Mouse (Mus musculus): Measurements from ENCODE around the gene Eif5. TPM values are rescaled to one million over a fixed set of nuclear protein-coding genes. Genes with fewer than 3 reads are reported as not detected.
"Not testable (repeated sequence)": the region's sequence is repeated elsewhere in the genome, so short reads cannot be mapped to it uniquely, and the experiment has no call there.

Gene Eif5
- total RNA-seq, 2 experiments from 2014 or later, result 243 to 251 TPM

- intact Hi-C loops (cut with DNase I), result no loop called here
- DNase-seq (ENCODE audit: low spot score in 2 of 2), result peak in 1 of 2 experiments; percentile 49
These were observed 18.0 kb upstream of the Eif5 start for GRCm38 (mm10) chr12:111519821-111520220.

GRCm38 (mm10) chr12:111520994-111521393 lies 16.8 kb upstream of the Eif5 start:
- intact Hi-C loops (cut with DNase I), result no loop called here
- no peak for DNase-seq (ENCODE audit: low spot score in 2 of 2)

- no peak for DNase-seq (ENCODE audit: low spot score in 2 of 2)
- intact Hi-C loops (cut with DNase I), result no loop called here
These were observed 13.3 kb upstream of the Eif5 start for GRCm38 (mm10) chr12:111524469-111524868.

- intact Hi-C loops (cut with DNase I), result loop anchor here (5.0 kb wide), 1 partner anchor 37 kb away; no protein-coding TSS in a partner anchor
- no peak for DNase-seq (ENCODE audit: low spot score in 2 of 2)
These were observed 12.9 kb upstream of the Eif5 start for GRCm38 (mm10) chr12:111524883-111525282.

- intact Hi-C loops (cut with DNase I), result loop anchor here (5.0 kb wide), 1 partner anchor 35 kb away; no protein-coding TSS in a partner anchor
- DNase-seq (ENCODE audit: low spot score in 2 of 2), result peak; percentile 65 to 94
These were observed 10.1 kb upstream of the Eif5 start for GRCm38 (mm10) chr12:111527643-111528281.

GRCm38 (mm10) chr12:111529192-111529591 lies 8.6 kb upstream of the Eif5 start:
- intact Hi-C loops (cut with DNase I), result loop anchor here (5.0 kb wide), 1 partner anchor 33 kb away; no protein-coding TSS in a partner anchor
- no peak for DNase-seq (ENCODE audit: low spot score in 2 of 2)

- peak; percentile 34 to 75 for DNase-seq (ENCODE audit: low spot score in 2 of 2)
- intact Hi-C loops (cut with DNase I), result no loop called here
These were observed 4.6 kb upstream of the Eif5 start for GRCm38 (mm10) chr12:111533096-111533794.

GRCm38 (mm10) chr12:111535281-111535680 lies 2.5 kb upstream of the Eif5 start:
- intact Hi-C loops (cut with DNase I), result no loop called here
- DNase-seq (ENCODE audit: low spot score in 2 of 2), result no peak

- DNase-seq (ENCODE audit: low spot score in 2 of 2), result no peak
- intact Hi-C loops (cut with DNase I), result loop anchor here (2.0 kb wide), 1 partner anchor 39 kb away; the partner anchor contains the start of gene Mark3
These were observed 2.1 kb upstream of the Eif5 start for GRCm38 (mm10) chr12:111535762-111536161.

- no peak for DNase-seq (ENCODE audit: low spot score in 2 of 2)
- intact Hi-C loops (cut with DNase I), result loop anchor here (2.0 kb wide), 1 partner anchor 38 kb away; the partner anchor contains the start of gene Mark3
These were observed 1.1 kb upstream of the Eif5 start for GRCm38 (mm10) chr12:111536746-111537145.

- no peak for DNase-seq (ENCODE audit: low spot score in 2 of 2)
- intact Hi-C loops (cut with DNase I), result loop anchor here (2.0 kb wide), 1 partner anchor 37 kb away; the partner anchor contains the start of gene Mark3
These were observed 475 bp upstream of the Eif5 start for GRCm38 (mm10) chr12:111537341-111537740.

- intact Hi-C loops (cut with DNase I), result no loop called here
- DNase-seq (ENCODE audit: low spot score in 2 of 2), result peak; percentile 73 to 84
These were observed 650 bp downstream of the Eif5 start for GRCm38 (mm10) chr12:111538292-111539040.

- no peak for DNase-seq (ENCODE audit: low spot score in 2 of 2)
- intact Hi-C loops (cut with DNase I), result no loop called here
These were observed 1.2 kb downstream of the Eif5 start for GRCm38 (mm10) chr12:111539041-111539345.

GRCm38 (mm10) chr12:111547070-111547469 lies 9.3 kb downstream of the Eif5 start:
- no peak for DNase-seq (ENCODE audit: low spot score in 2 of 2)
- intact Hi-C loops (cut with DNase I), result no loop called here

GRCm38 (mm10) chr12:111548555-111549289 lies 10.9 kb downstream of the Eif5 start:
- intact Hi-C loops (cut with DNase I), result no loop called here
- no peak for DNase-seq (ENCODE audit: low spot score in 2 of 2)

- intact Hi-C loops (cut with DNase I), result no loop called here
- DNase-seq (ENCODE audit: low spot score in 2 of 2), result no peak
These were observed 12.9 kb downstream of the Eif5 start for GRCm38 (mm10) chr12:111550679-111551078.

GRCm38 (mm10) chr12:111552342-111552741 lies 14.5 kb downstream of the Eif5 start:
- intact Hi-C loops (cut with DNase I), result no loop called here

GRCm38 (mm10) chr12:111555357-111555756 lies 17.5 kb downstream of the Eif5 start:
- intact Hi-C loops (cut with DNase I), result no loop called here
- DNase-seq (ENCODE audit: low spot score in 2 of 2), result no peak

More at GRCm38 (mm10) chr12:111552342-111552741, 14.5 kb downstream of the Eif5 start:
- DNase-seq (ENCODE audit: low spot score in 2 of 2), result no peak

- DNase-seq (ENCODE audit: low spot score in 2 of 2); intact Hi-C loops (cut with DNase I): not testable (repeated sequence)
These were observed 18.1 kb downstream of the Eif5 start for GRCm38 (mm10) chr12:111555893-111556292.

- no peak for DNase-seq (ENCODE audit: low spot score in 2 of 2)
- intact Hi-C loops (cut with DNase I), result no loop called here
These were observed 19.7 kb downstream of the Eif5 start for GRCm38 (mm10) chr12:111557538-111557937.

Data from left cerebral cortex, postnatal 25 days (tissue).